Comparison of ENCODE assay signal across 8 mouse cellular contexts in the genomic region with DNA sequence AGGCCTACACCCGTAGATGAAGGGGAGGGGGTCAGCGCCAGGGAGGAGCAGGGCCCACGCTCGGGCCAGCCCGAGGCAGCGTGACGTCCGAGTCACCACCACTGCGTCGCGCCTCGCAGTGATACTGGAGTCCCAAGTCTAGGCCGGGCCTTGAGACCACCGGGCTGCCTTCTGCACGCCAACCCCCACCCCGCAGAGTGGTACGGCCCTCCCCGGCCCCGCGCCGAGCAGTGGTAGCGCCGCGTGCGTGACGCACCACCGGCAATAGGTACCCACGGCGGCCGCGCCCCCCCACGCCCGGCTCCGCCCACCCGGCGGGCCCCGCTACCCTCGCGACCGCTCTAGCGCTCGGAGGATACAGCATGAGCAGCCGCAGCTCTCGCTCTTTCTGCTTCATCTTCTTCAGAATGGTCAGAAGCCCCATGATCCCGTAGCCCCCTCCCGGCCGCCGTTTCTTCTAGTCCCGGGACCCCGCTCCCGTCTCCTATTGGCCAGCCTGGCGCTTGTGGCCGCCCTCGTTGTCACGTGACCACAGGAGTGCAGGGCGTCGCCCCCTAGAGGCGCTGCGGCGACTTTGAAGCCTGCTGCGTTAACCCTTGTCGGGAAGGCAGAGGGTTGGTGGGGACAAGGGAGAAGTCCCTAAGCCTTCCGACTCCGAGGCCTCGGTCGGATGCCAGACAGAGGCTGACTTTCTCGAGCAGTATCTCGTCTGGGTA. TPM values are rescaled to one million over a fixed set of nuclear protein-coding genes. Genes with fewer than 3 reads are reported as not detected.
DNase-seq lines count a peak whose midpoint lies in the region; ATAC-seq and TF ChIP-seq lines count a peak whose summit lies in the region.

A gene (plus strand): TSS at position 306 of the 716 bp plus-strand sequence.

- H3K9ac ChIP-seq in heart, embryonic 12.5 days, result peak within 1 kb of the TSS; percentile 80
- H3K9ac ChIP-seq in kidney, postnatal 0 days (ENCODE audit: low read depth, low read length), result peak within 1 kb of the TSS; percentile 81
- peak within 1 kb of the TSS; percentile 83 for H3K9ac ChIP-seq in liver, embryonic 11.5 days (ENCODE audit: low read depth, low read length)
- peak within 1 kb of the TSS; percentile 78 for H3K9ac ChIP-seq in stomach, embryonic 14.5 days (replicated peaks; ENCODE audit: low read depth, low read length)

- peak; percentile 88 for ATAC-seq in erythroblast, adult 5-6 weeks (replicated peaks; ENCODE audit: low FRiP score, poor library complexity, severe bottlenecking)
- ATAC-seq in heart, embryonic 12.5 days (ENCODE audit: insufficient number of reproducible peaks, low FRiP score), result peak; percentile 95
- ATAC-seq in kidney, postnatal 0 days (replicated peaks; ENCODE audit: low FRiP score, low read depth), result peak; percentile 92
- peak; percentile 92 for ATAC-seq in liver, embryonic 11.5 days (replicated peaks; ENCODE audit: low FRiP score)
- peak; percentile 93 for ATAC-seq in stomach, embryonic 14.5 days (ENCODE audit: insufficient number of reproducible peaks, insufficient read depth, low FRiP score, low read depth)

- H3K27me3 ChIP-seq in heart, embryonic 12.5 days (replicated peaks), result no peaks in the 10 kb centered on the region
- no peaks in the 10 kb centered on the region for H3K27me3 ChIP-seq in kidney, postnatal 0 days (ENCODE audit: insufficient read depth, low read length)
- no peaks in the 10 kb centered on the region for H3K27me3 ChIP-seq in liver, embryonic 11.5 days (replicated peaks; ENCODE audit: control insufficient read depth, insufficient read depth, low read length)
- no peaks in the 10 kb centered on the region for H3K27me3 ChIP-seq in stomach, embryonic 14.5 days (ENCODE audit: control insufficient read depth, insufficient read depth, low read length)

- peaks cover 5% of the 10 kb centered on the region; the same call in 1 of the 2 replicates for H3K9me3 ChIP-seq in heart, embryonic 12.5 days (replicated peaks)
- no peaks in the 10 kb centered on the region for H3K9me3 ChIP-seq in kidney, postnatal 0 days (replicated peaks; ENCODE audit: low read length)
- H3K9me3 ChIP-seq in liver, embryonic 11.5 days (ENCODE audit: control insufficient read depth, low read length), result no peaks in the 10 kb centered on the region
- H3K9me3 ChIP-seq in stomach, embryonic 14.5 days (ENCODE audit: control insufficient read depth, low read depth, low read length), result no peaks in the 10 kb centered on the region

- H3K36me3 ChIP-seq in heart, embryonic 12.5 days, result peaks cover 16% of the 10 kb centered on the region
- no peaks in the 10 kb centered on the region for H3K36me3 ChIP-seq in kidney, postnatal 0 days (ENCODE audit: insufficient read depth, low read length)
- peaks cover 4% of the 10 kb centered on the region; the same call in 1 of the 2 replicates for H3K36me3 ChIP-seq in liver, embryonic 11.5 days (ENCODE audit: control insufficient read depth, insufficient read depth, low read length)
- peaks cover 9% of the 10 kb centered on the region; the same call in 1 of the 2 replicates for H3K36me3 ChIP-seq in stomach, embryonic 14.5 days (ENCODE audit: control insufficient read depth, insufficient read depth, low read length)

- peak; percentile 78 for TF ChIP-seq CTCF in kidney, postnatal 0 days (IDR thresholded peaks at IDR 0.05; ENCODE audit: low read depth)

- H3K4me1 ChIP-seq in heart, embryonic 12.5 days (replicated peaks), result peaks cover 12% of the 10 kb centered on the region; the same call in 1 of the 2 replicates
- H3K4me1 ChIP-seq in kidney, postnatal 0 days (replicated peaks; ENCODE audit: insufficient read depth, low read length), result peaks cover 8% of the 10 kb centered on the region; the same call in 1 of the 2 replicates
- peaks cover 5% of the 10 kb centered on the region; the same call in 1 of the 2 replicates for H3K4me1 ChIP-seq in liver, embryonic 11.5 days (replicated peaks; ENCODE audit: control insufficient read depth, insufficient read depth, low read length)
- no peaks in the 10 kb centered on the region; the same call in 1 of the 2 replicates for H3K4me1 ChIP-seq in stomach, embryonic 14.5 days (ENCODE audit: control insufficient read depth, insufficient read depth, low read length)

- peak within 1 kb of the TSS; percentile 80 for H3K4me2 ChIP-seq in heart, embryonic 12.5 days
- H3K4me2 ChIP-seq in kidney, postnatal 0 days (ENCODE audit: low read length), result peak within 1 kb of the TSS; percentile 82
- H3K4me2 ChIP-seq in liver, embryonic 11.5 days, result peak within 1 kb of the TSS; percentile 87
- peak within 1 kb of the TSS; percentile 72 for H3K4me2 ChIP-seq in stomach, embryonic 14.5 days (replicated peaks; ENCODE audit: low read depth, low read length)

- peak; percentile 92 to 93 for DNase-seq in B cell, adult 2 months
- DNase-seq in brain, adult 2 months (ENCODE audit: low read depth, low spot score), result peak; percentile 99
- peak; percentile 98 for DNase-seq in kidney, postnatal 0 days (ENCODE audit: low spot score)
- peak; percentile 93 for DNase-seq in liver, embryonic 11.5 days (ENCODE audit: low spot score)
- DNase-seq in naive thymus-derived CD4-positive, alpha-beta T cell, adult 2 months (ENCODE audit: low read depth), result peak; percentile 97

- peak within 1 kb of the TSS; percentile 74 for H3K4me3 ChIP-seq in heart, embryonic 12.5 days
- H3K4me3 ChIP-seq in kidney, postnatal 0 days (replicated peaks; ENCODE audit: low read depth, low read length), result peak within 1 kb of the TSS; percentile 71
- peak within 1 kb of the TSS; percentile 63 for H3K4me3 ChIP-seq in liver, embryonic 11.5 days (ENCODE audit: low read depth, low read length)
- peak within 1 kb of the TSS; percentile 66 for H3K4me3 ChIP-seq in stomach, embryonic 14.5 days (ENCODE audit: low read depth, low read length)

- WGBS in heart, embryonic 12.5 days, result under 1% methylated on average over 68 of the region's 68 CpGs
- under 1% methylated on average over 58 of the region's 68 CpGs for WGBS in kidney, postnatal 0 days
- under 1% methylated on average over 68 of the region's 68 CpGs for WGBS in liver, embryonic 11.5 days
- under 1% methylated on average over 67 of the region's 68 CpGs for WGBS in stomach, embryonic 14.5 days

- H3K27ac ChIP-seq in heart, embryonic 12.5 days (ENCODE audit: poor library complexity, severe bottlenecking), result peak within 1 kb of the TSS; percentile 91
- peak within 1 kb of the TSS; percentile 95 for H3K27ac ChIP-seq in kidney, postnatal 0 days
- peak within 1 kb of the TSS; percentile 93 for H3K27ac ChIP-seq in liver, embryonic 11.5 days (ENCODE audit: low read depth, low read length)
- H3K27ac ChIP-seq in stomach, embryonic 14.5 days (ENCODE audit: low read length), result peak within 1 kb of the TSS; percentile 96

RNA-seq across cellular contexts. Expression of the gene that starts here (rescaled TPM):
- not detected in 2 replicates for total RNA-seq in erythroblast, adult 5-6 weeks (2015; ENCODE audit: low replicate concordance)
- total RNA-seq in erythroblast, adult 5-6 weeks (2017; ENCODE audit: low replicate concordance), result 2.4 TPM in 1 of 2 replicates, not detected in the other
- 0.14 TPM in 1 of 2 replicates, not detected in the other for polyA plus RNA-seq in heart, embryonic 12.5 days (2016; fragmentation: Nextera tagmentation; extraction: Ambion mirVana)
- polyA plus RNA-seq in kidney, postnatal 0 days (2015; fragmentation: Nextera tagmentation; extraction: Ambion mirVana), result 0.38 and 0.49 TPM in 2 replicates
- polyA plus RNA-seq in liver, embryonic 11.5 days (2014; fragmentation: Nextera tagmentation; extraction: Ambion mirVana), result 0.15 TPM in 1 of 2 replicates, not detected in the other
- polyA plus RNA-seq in stomach, embryonic 14.5 days (2014; fragmentation: Nextera tagmentation; extraction: Ambion mirVana), result 0.23 and 0.34 TPM in 2 replicates

Comparison
In these comparisons a context has a peak if more than half of its experiments do, and no peak if none do; other contexts are left out.
1. Peak in every context shown above with its lines: DNase-seq, ATAC-seq, H3K4me3 ChIP-seq and H3K27ac ChIP-seq.
2. Peak in ATAC-seq, H3K4me3 ChIP-seq, H3K27ac ChIP-seq, H3K9ac ChIP-seq and H3K4me2 ChIP-seq in heart, embryonic 12.5 days; RNA of the gene not detected or under 1 TPM.
3. Peak in DNase-seq, ATAC-seq, H3K4me3 ChIP-seq, H3K27ac ChIP-seq, H3K9ac ChIP-seq and H3K4me2 ChIP-seq in kidney, postnatal 0 days; RNA of the gene not detected or under 1 TPM.
4. Peak in DNase-seq, ATAC-seq, H3K4me3 ChIP-seq, H3K27ac ChIP-seq, H3K9ac ChIP-seq and H3K4me2 ChIP-seq in liver, embryonic 11.5 days; RNA of the gene not detected or under 1 TPM.
5. Peak in ATAC-seq, H3K4me3 ChIP-seq, H3K27ac ChIP-seq, H3K9ac ChIP-seq and H3K4me2 ChIP-seq in stomach, embryonic 14.5 days; RNA of the gene not detected or under 1 TPM.